Comparison of ENCODE assay signal across 8 mouse cellular contexts in the genomic region with DNA sequence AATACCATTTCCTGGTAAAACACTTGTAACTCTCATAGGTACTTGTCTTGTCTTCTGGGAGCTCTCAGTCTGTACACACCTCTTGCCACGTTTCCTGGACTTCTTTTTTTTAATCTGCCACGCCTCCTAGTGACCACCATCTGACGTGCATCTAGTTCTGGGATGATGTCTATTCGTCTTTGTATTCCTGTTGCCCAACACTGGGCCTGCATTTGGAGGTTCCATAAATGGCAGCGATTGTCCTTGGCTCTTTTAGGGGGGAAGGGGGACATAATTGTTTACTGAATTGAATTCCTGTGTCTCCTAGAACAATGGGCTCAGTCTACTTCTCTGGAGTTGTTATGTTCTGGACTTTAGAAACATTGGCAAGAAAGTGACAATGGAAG. TPM values are rescaled to one million over a fixed set of nuclear protein-coding genes. Genes with fewer than 3 reads are reported as not detected.
DNase-seq lines count a peak whose midpoint lies in the region; ATAC-seq lines count a peak whose summit lies in the region.

No protein-coding gene starts in this region.

- intact Hi-C loops in gastrocnemius, postnatal 36 days (cut with DNase I): no loop called here

- peak overlapping the region; percentile 88 for H3K9ac ChIP-seq in forebrain, embryonic 12.5 days
- H3K9ac ChIP-seq in liver, embryonic 16.5 days (ENCODE audit: low read depth, low read length): peak overlapping the region; percentile 82
- H3K9ac ChIP-seq in neural tube, embryonic 14.5 days (replicated peaks; ENCODE audit: low read depth, low read length): peak overlapping the region; percentile 72; the same call in 1 of the 2 replicates

- no peaks in the 10 kb centered on the region for H3K27me3 ChIP-seq in forebrain, embryonic 12.5 days
- no peaks in the 10 kb centered on the region for H3K27me3 ChIP-seq in liver, embryonic 16.5 days (ENCODE audit: control insufficient read depth, insufficient read depth, low read depth, low read length)
- no peaks in the 10 kb centered on the region for H3K27me3 ChIP-seq in neural tube, embryonic 14.5 days (ENCODE audit: control insufficient read depth, insufficient read depth, low read length)

- peak overlapping the region; percentile 91 for H3K4me2 ChIP-seq in forebrain, embryonic 12.5 days
- H3K4me2 ChIP-seq in liver, embryonic 16.5 days (ENCODE audit: low read depth, low read length): peak overlapping the region; percentile 69
- H3K4me2 ChIP-seq in neural tube, embryonic 14.5 days (ENCODE audit: low read depth, low read length): peak overlapping the region; percentile 80

- 2% methylated on average over 5 of the region's 5 CpGs for WGBS in forebrain, embryonic 12.5 days
- WGBS in liver, embryonic 16.5 days (ENCODE audit: insufficient replicate concordance): under 1% methylated on average over 5 of the region's 5 CpGs
- 2% methylated on average over 5 of the region's 5 CpGs for WGBS in neural tube, embryonic 14.5 days

- H3K4me3 ChIP-seq in forebrain, embryonic 12.5 days (replicated peaks): peak overlapping the region; percentile 90
- peak overlapping the region; percentile 77 for H3K4me3 ChIP-seq in liver, embryonic 16.5 days (ENCODE audit: low read depth, low read length)
- H3K4me3 ChIP-seq in neural tube, embryonic 14.5 days (ENCODE audit: low read depth, low read length): peak overlapping the region; percentile 68

- peaks cover 55% of the 10 kb centered on the region for H3K36me3 ChIP-seq in forebrain, embryonic 12.5 days (replicated peaks)
- H3K36me3 ChIP-seq in liver, embryonic 16.5 days (ENCODE audit: control insufficient read depth, insufficient read depth): peaks cover 26% of the 10 kb centered on the region
- peaks cover 25% of the 10 kb centered on the region for H3K36me3 ChIP-seq in neural tube, embryonic 14.5 days (ENCODE audit: control insufficient read depth, insufficient read depth, low read length)

- H3K9me3 ChIP-seq in forebrain, embryonic 12.5 days: no peaks in the 10 kb centered on the region
- no peaks in the 10 kb centered on the region for H3K9me3 ChIP-seq in liver, embryonic 16.5 days (replicated peaks; ENCODE audit: control insufficient read depth, low read length)
- H3K9me3 ChIP-seq in neural tube, embryonic 14.5 days (ENCODE audit: control insufficient read depth, low read length): no peaks in the 10 kb centered on the region

- peak; percentile 26 to 52 for DNase-seq in right cerebral cortex, postnatal 36 days (ENCODE audit: low spot score in 2 of 2)
- DNase-seq in right cerebral cortex, postnatal 25 days: no peak
- DNase-seq in brain, adult 2 months (ENCODE audit: low read depth, low spot score): peak; percentile 91
- DNase-seq in gastrocnemius, postnatal 36 days: no peak

- peak; percentile 18; the same call in 1 of the 2 replicates for ATAC-seq in forebrain, embryonic 12.5 days (ENCODE audit: low FRiP score)
- ATAC-seq in inflammation-experienced regulatory T-cells, adult 6 months: peak; percentile 52
- ATAC-seq in liver, embryonic 16.5 days (ENCODE audit: low read depth): peak; percentile 23; the same call in 1 of the 2 replicates
- ATAC-seq in neural tube, embryonic 14.5 days (ENCODE audit: low read depth): 0 out of 2 replicates have a peak, but pooled peaks have one; percentile 10

- H3K4me1 ChIP-seq in forebrain, embryonic 12.5 days: peaks cover 17% of the 10 kb centered on the region
- peaks cover 20% of the 10 kb centered on the region for H3K4me1 ChIP-seq in liver, embryonic 16.5 days (ENCODE audit: control insufficient read depth, low read depth, low read length)
- H3K4me1 ChIP-seq in neural tube, embryonic 14.5 days (ENCODE audit: control insufficient read depth, insufficient read depth, low read length): peaks cover 15% of the 10 kb centered on the region; the same call in 1 of the 2 replicates

- H3K27ac ChIP-seq in forebrain, embryonic 12.5 days: peak overlapping the region; percentile 85; the same call in 1 of the 2 replicates
- peak overlapping the region; percentile 92 for H3K27ac ChIP-seq in liver, embryonic 16.5 days (ENCODE audit: low read length)
- H3K27ac ChIP-seq in neural tube, embryonic 14.5 days (ENCODE audit: low read depth, low read length): no peak overlapping the region

RNA-seq across cellular contexts. Expression of gene Fen1, which starts 0.6 kb away (rescaled TPM):
- 130 and 134 TPM in 2 replicates for polyA plus RNA-seq in forebrain, embryonic 12.5 days (2016; fragmentation: Nextera tagmentation; extraction: Ambion mirVana)
- 100 to 1,000 TPM in 1 of 3 experiments, 10 to 100 TPM in 2; 51.3 to 106 (median 64.4) TPM for polyA plus RNA-seq in inflammation-experienced regulatory T-cells, adult 6 months (2017; shearing (Covaris generic))
- polyA plus RNA-seq in liver, embryonic 16.5 days (2015; fragmentation: Nextera tagmentation; extraction: Ambion mirVana): 114 and 125 TPM in 2 replicates
- polyA plus RNA-seq in neural tube, embryonic 14.5 days (2014; fragmentation: Nextera tagmentation; extraction: Ambion mirVana): 18.0 and 21.0 TPM in 2 replicates
- 1 to 10 TPM; 3.1 to 3.9 TPM for total RNA-seq in gastrocnemius, postnatal 36 days (2021)

RNA-seq across cellular contexts. Expression of gene Tmem258, which starts 0.8 kb away (rescaled TPM):
- 336 and 355 TPM in 2 replicates for polyA plus RNA-seq in forebrain, embryonic 12.5 days (2016; fragmentation: Nextera tagmentation; extraction: Ambion mirVana)
- polyA plus RNA-seq in inflammation-experienced regulatory T-cells, adult 6 months (2017; shearing (Covaris generic)): 100 to 1,000 TPM; 337 to 380 (median 368) TPM
- 277 and 304 TPM in 2 replicates for polyA plus RNA-seq in liver, embryonic 16.5 days (2015; fragmentation: Nextera tagmentation; extraction: Ambion mirVana)
- 331 and 349 TPM in 2 replicates for polyA plus RNA-seq in neural tube, embryonic 14.5 days (2014; fragmentation: Nextera tagmentation; extraction: Ambion mirVana)
- total RNA-seq in gastrocnemius, postnatal 36 days (2021): 10 to 100 TPM; 75.5 to 81.9 TPM

RNA-seq across cellular contexts. Expression of gene Fads1, which starts 21.9 kb away (rescaled TPM):
- polyA plus RNA-seq in forebrain, embryonic 12.5 days (2016; fragmentation: Nextera tagmentation; extraction: Ambion mirVana): 187 and 195 TPM in 2 replicates
- polyA plus RNA-seq in inflammation-experienced regulatory T-cells, adult 6 months (2017; shearing (Covaris generic)): 1 to 10 TPM; 5.4 to 6.0 (median 5.7) TPM
- polyA plus RNA-seq in liver, embryonic 16.5 days (2015; fragmentation: Nextera tagmentation; extraction: Ambion mirVana): 79.4 and 92.4 TPM in 2 replicates
- 148 and 165 TPM in 2 replicates for polyA plus RNA-seq in neural tube, embryonic 14.5 days (2014; fragmentation: Nextera tagmentation; extraction: Ambion mirVana)
- 1 to 10 TPM; 5.3 to 6.3 TPM for total RNA-seq in gastrocnemius, postnatal 36 days (2021)

RNA-seq across cellular contexts. Expression of gene Myrf, which starts 35.9 kb away (rescaled TPM):
- 0.72 and 0.87 TPM in 2 replicates for polyA plus RNA-seq in forebrain, embryonic 12.5 days (2016; fragmentation: Nextera tagmentation; extraction: Ambion mirVana)
- not detected for polyA plus RNA-seq in inflammation-experienced regulatory T-cells, adult 6 months (2017; shearing (Covaris generic))
- 3.1 and 3.9 TPM in 2 replicates for polyA plus RNA-seq in liver, embryonic 16.5 days (2015; fragmentation: Nextera tagmentation; extraction: Ambion mirVana)
- 0.76 and 0.95 TPM in 2 replicates for polyA plus RNA-seq in neural tube, embryonic 14.5 days (2014; fragmentation: Nextera tagmentation; extraction: Ambion mirVana)
- total RNA-seq in gastrocnemius, postnatal 36 days (2021): under 1 TPM in 1 of 2 experiments, not detected in 1; 0.08 TPM

Comparison
In these comparisons a context has a peak if more than half of its experiments do, and no peak if none do; other contexts are left out.
1. DNase-seq: peak in right cerebral cortex, postnatal 36 days (2 of 2) and brain, adult 2 months (single experiment); none in right cerebral cortex, postnatal 25 days (single experiment) and gastrocnemius, postnatal 36 days (0 of 2).
2. RNA of gene Fads1, which starts 21.9 kb away (polyA plus RNA-seq): 187 to 195 TPM in forebrain, embryonic 12.5 days, 148 to 165 TPM in neural tube, embryonic 14.5 days and 79.4 to 92.4 TPM in liver, embryonic 16.5 days; 5.4 to 6.0 TPM in inflammation-experienced regulatory T-cells, adult 6 months; every median in the first group is over 10 times any median in the second.
3. Peak in every context shown above with its lines, with median percentiles within 50 percentile points of each other: ATAC-seq, H3K4me2 ChIP-seq, H3K4me3 ChIP-seq and H3K9ac ChIP-seq.